ENCODE assay signal across 15 mouse cellular contexts in genomic region chr1:98280263-98281052, GRCm38 (mm10).
DNase-seq lines count a peak whose midpoint lies in the region; ATAC-seq and TF ChIP-seq lines count a peak whose summit lies in the region.
"Had no signal": no experiment of that assay in that cellular context is flagged by ENCODE, and none has a peak within 500 bp of the region (broad histone marks: within the 10 kb centered on the region; RNA-seq: fewer than 3 reads in every experiment).

No protein-coding gene starts in this region.

- ATAC-seq in forebrain, embryonic 13.5 days, result no peak
- ATAC-seq in forebrain, embryonic 12.5 days (ENCODE audit: low FRiP score), result no peak
- ATAC-seq in kidney, postnatal 0 days (replicated peaks; ENCODE audit: low FRiP score, low read depth), result no peak
- ATAC-seq in forebrain, embryonic 16.5 days, result no peak
- peak; percentile 59 for ATAC-seq in midbrain, embryonic 15.5 days (replicated peaks)

- no peak overlapping the region for H3K4me3 ChIP-seq in forebrain, embryonic 13.5 days
- H3K4me3 ChIP-seq in forebrain, embryonic 12.5 days (replicated peaks), result no peak overlapping the region
- no peak overlapping the region for H3K4me3 ChIP-seq in kidney, postnatal 0 days (replicated peaks; ENCODE audit: low read depth, low read length)
- H3K4me3 ChIP-seq in forebrain, embryonic 16.5 days (replicated peaks; ENCODE audit: low read length), result no peak overlapping the region
- H3K4me3 ChIP-seq in midbrain, embryonic 15.5 days, result no peak overlapping the region
- H3K4me3 ChIP-seq: embryonic facial prominence, embryonic 13.5 days; gastrocnemius, adult 2 months; left cerebral cortex, adult 2 months had no signal

- 76% methylated on average over 9 of the region's 9 CpGs for WGBS in forebrain, embryonic 13.5 days
- 78% methylated on average over 9 of the region's 9 CpGs for WGBS in forebrain, embryonic 12.5 days
- 58% methylated on average over 9 of the region's 9 CpGs for WGBS in kidney, postnatal 0 days
- 73% methylated on average over 9 of the region's 9 CpGs for WGBS in forebrain, embryonic 16.5 days
- WGBS in midbrain, embryonic 15.5 days, result 67% methylated on average over 9 of the region's 9 CpGs

- no peak overlapping the region for H3K9ac ChIP-seq in forebrain, embryonic 13.5 days
- no peak overlapping the region for H3K9ac ChIP-seq in forebrain, embryonic 12.5 days
- H3K9ac ChIP-seq in kidney, postnatal 0 days (ENCODE audit: low read depth, low read length), result no peak overlapping the region
- H3K9ac ChIP-seq in forebrain, embryonic 16.5 days (replicated peaks; ENCODE audit: low read depth, low read length), result no peak overlapping the region
- no peak overlapping the region for H3K9ac ChIP-seq in midbrain, embryonic 15.5 days
- H3K9ac ChIP-seq: embryonic facial prominence, embryonic 13.5 days had no signal

- H3K36me3 ChIP-seq in forebrain, embryonic 13.5 days (ENCODE audit: poor library complexity, severe bottlenecking), result no peaks in the 10 kb centered on the region
- H3K36me3 ChIP-seq in forebrain, embryonic 12.5 days (replicated peaks), result no peaks in the 10 kb centered on the region
- H3K36me3 ChIP-seq in kidney, postnatal 0 days (ENCODE audit: insufficient read depth, low read length), result no peaks in the 10 kb centered on the region
- no peaks in the 10 kb centered on the region for H3K36me3 ChIP-seq in forebrain, embryonic 16.5 days (ENCODE audit: control insufficient read depth, insufficient read depth)
- H3K36me3 ChIP-seq in midbrain, embryonic 15.5 days (replicated peaks), result no peaks in the 10 kb centered on the region
- H3K36me3 ChIP-seq: embryonic facial prominence, embryonic 13.5 days had no signal

- no peaks in the 10 kb centered on the region for H3K4me1 ChIP-seq in forebrain, embryonic 13.5 days
- peaks cover 3% of the 10 kb centered on the region; the same call in 1 of the 2 replicates for H3K4me1 ChIP-seq in forebrain, embryonic 12.5 days
- H3K4me1 ChIP-seq in kidney, postnatal 0 days (replicated peaks; ENCODE audit: insufficient read depth, low read length), result no peaks in the 10 kb centered on the region
- peaks cover 5% of the 10 kb centered on the region for H3K4me1 ChIP-seq in forebrain, embryonic 16.5 days (replicated peaks; ENCODE audit: control insufficient read depth, insufficient read depth, low read length)
- peaks cover 14% of the 10 kb centered on the region for H3K4me1 ChIP-seq in midbrain, embryonic 15.5 days

- no peak overlapping the region for H3K4me2 ChIP-seq in forebrain, embryonic 13.5 days
- no peak overlapping the region for H3K4me2 ChIP-seq in forebrain, embryonic 12.5 days
- no peak overlapping the region for H3K4me2 ChIP-seq in kidney, postnatal 0 days (ENCODE audit: low read length)
- H3K4me2 ChIP-seq in forebrain, embryonic 16.5 days (ENCODE audit: low read length), result no peak overlapping the region
- no peak overlapping the region for H3K4me2 ChIP-seq in midbrain, embryonic 15.5 days
- H3K4me2 ChIP-seq: embryonic facial prominence, embryonic 13.5 days had no signal

- H3K27ac ChIP-seq in forebrain, embryonic 13.5 days, result peak overlapping the region; percentile 44; the same call in 1 of the 2 replicates
- no peak overlapping the region for H3K27ac ChIP-seq in forebrain, embryonic 12.5 days
- H3K27ac ChIP-seq in kidney, postnatal 0 days, result no peak overlapping the region
- H3K27ac ChIP-seq in forebrain, embryonic 16.5 days (ENCODE audit: low read length), result 0 out of 2 replicates have a peak overlapping the region, but pooled peaks have one; percentile 45
- peak overlapping the region; percentile 80 for H3K27ac ChIP-seq in midbrain, embryonic 15.5 days
- H3K27ac ChIP-seq: embryonic facial prominence, embryonic 13.5 days; gastrocnemius, adult 2 months had no signal

- no peaks in the 10 kb centered on the region for H3K9me3 ChIP-seq in forebrain, embryonic 13.5 days (replicated peaks)
- H3K9me3 ChIP-seq in forebrain, embryonic 12.5 days, result no peaks in the 10 kb centered on the region
- H3K9me3 ChIP-seq in kidney, postnatal 0 days (replicated peaks; ENCODE audit: low read length), result no peaks in the 10 kb centered on the region
- H3K9me3 ChIP-seq in forebrain, embryonic 16.5 days (ENCODE audit: control insufficient read depth, low read length), result no peaks in the 10 kb centered on the region
- H3K9me3 ChIP-seq in midbrain, embryonic 15.5 days, result no peaks in the 10 kb centered on the region
- H3K9me3 ChIP-seq: embryonic facial prominence, embryonic 13.5 days had no signal

- peak; percentile 4 for DNase-seq in kidney, postnatal 0 days (ENCODE audit: low spot score)
- DNase-seq in kidney, postnatal 10 days, result no peak
- DNase-seq in thymus, postnatal 14 days, result no peak
- no peak for DNase-seq in gastrocnemius, adult 8-10 months (ENCODE audit: low spot score in 2 of 2)
- DNase-seq: cerebellum, adult 2 months; gastrocnemius, adult 2 months; kidney, postnatal 4 days; liver; right cerebral cortex, adult 18-20 months had no signal

- no peak for TF ChIP-seq CTCF in kidney, postnatal 0 days (IDR thresholded peaks at IDR 0.05; ENCODE audit: low read depth)

- no peaks in the 10 kb centered on the region for H3K27me3 ChIP-seq in forebrain, embryonic 13.5 days
- no peaks in the 10 kb centered on the region for H3K27me3 ChIP-seq in forebrain, embryonic 12.5 days
- H3K27me3 ChIP-seq in kidney, postnatal 0 days (ENCODE audit: insufficient read depth, low read length), result no peaks in the 10 kb centered on the region
- H3K27me3 ChIP-seq in forebrain, embryonic 16.5 days (replicated peaks; ENCODE audit: control insufficient read depth, insufficient read depth, low read length), result no peaks in the 10 kb centered on the region
- H3K27me3 ChIP-seq in midbrain, embryonic 15.5 days (replicated peaks), result no peaks in the 10 kb centered on the region
- H3K27me3 ChIP-seq: embryonic facial prominence, embryonic 13.5 days had no signal

Comparison
In these comparisons a context has a peak if more than half of its experiments do, and no peak if none do; other contexts are left out.
1. H3K27ac ChIP-seq: peak in forebrain, embryonic 13.5 days (single experiment), forebrain, embryonic 16.5 days (single experiment) and midbrain, embryonic 15.5 days (single experiment); none in forebrain, embryonic 12.5 days (single experiment) and kidney, postnatal 0 days (single experiment).